Mouse (Mus musculus) neural tube, embryonic 11.5 days (tissue): ENCODE data around the gene S100a1. TPM values are rescaled to one million over a fixed set of nuclear protein-coding genes. Genes with fewer than 3 reads are reported as not detected.

Source experiments
- ATAC-seq: fragments of 200-750 bp; cut with Nextera tagmentation; 2 replicates; pipeline ENCODE4 v1.8.0; 2017; ENCODE audit warnings: moderate number of reproducible peaks, mild to moderate bottlenecking, moderate TSS enrichment, moderate library complexity; ENCODE audit not compliant: insufficient read depth, low FRiP score, low TSS enrichment
- DNase-seq: peaks from one replicate; pipeline ENCODE4 v3.0.0-alpha.2; 2015; ENCODE audit warnings: low spot score
- H3K27ac ChIP-seq: fragments of 300-500 bp; sonication (generic); 2 replicates; pipeline ENCODE4 v1.5.1; 2014; ENCODE audit warnings: low read depth, mild to moderate bottlenecking, low read length
- H3K27me3 ChIP-seq: fragments of 300-500 bp; sonication (generic); 2 replicates; pipeline ENCODE4 v1.6.1; 2014; ENCODE audit warnings: mild to moderate bottlenecking, low read length, mixed read lengths; ENCODE audit not compliant: control insufficient read depth, insufficient read depth
- H3K36me3 ChIP-seq: fragments of 300-500 bp; sonication (generic); 2 replicates; pipeline ENCODE4 v1.6.1; 2014; ENCODE audit warnings: mild to moderate bottlenecking, low read length, moderate library complexity, mixed read lengths; ENCODE audit not compliant: control insufficient read depth, insufficient read depth
- H3K4me1 ChIP-seq: fragments of 300-500 bp; sonication (generic); 2 replicates; pipeline ENCODE4 v1.6.1; 2014; ENCODE audit warnings: low read length, mixed read lengths; ENCODE audit not compliant: control insufficient read depth, insufficient read depth
- H3K4me2 ChIP-seq: fragments of 300-500 bp; sonication (generic); 2 replicates; pipeline ENCODE4 v1.6.1; 2014; ENCODE audit warnings: low read depth, mild to moderate bottlenecking, moderate library complexity
- H3K4me3 ChIP-seq: fragments of 300-500 bp; sonication (generic); 2 replicates; pipeline ENCODE4 v1.5.1; 2014; ENCODE audit warnings: low read depth, low read length
- H3K9ac ChIP-seq: fragments of 300-500 bp; sonication (generic); 2 replicates; pipeline ENCODE4 v1.6.1; 2014; ENCODE audit warnings: mild to moderate bottlenecking, low read length
- H3K9me3 ChIP-seq: fragments of 300-500 bp; sonication (generic); 2 replicates; pipeline ENCODE4 v1.6.1; 2016; ENCODE audit warnings: low read length; ENCODE audit not compliant: control insufficient read depth
- WGBS: fragments of 180-500 bp; shearing (Covaris S2); extraction: QIAGEN DNeasy Blood & Tissue Kit; methylation state at CpG from one replicate; pipeline ENCODE4 v1.1.7; 2014; 5-methylcytosine and 5-hydroxymethylcytosine counted together
- polyA plus RNA-seq: library from polyadenylated mRNA; unstranded; fragments of >200 nt; fragmentation: Nextera tagmentation; extraction: Ambion mirVana; gene quantifications from 2 replicates; pipeline ENCODE4 v1.2.1, GENCODE M21; 2014

The S100a1 gene
- polyA plus RNA-seq, 1 experiment from 2014 or later, result 4.6 TPM

GRCm38 (mm10) chr3:90537141-90537904 is 23.1 kb upstream of the S100a1 start, which contains the start of gene S100a16:
S100a16 (plus strand) TSS chr3:90537254.
- DNase-seq (no peak), ATAC-seq (no peak)
- no peaks in the 10 kb centered on the region for H3K27me3 ChIP-seq
- H3K9ac ChIP-seq, result no peak within 1 kb of the TSS
- H3K9me3 ChIP-seq, result no peaks in the 10 kb centered on the region
- no peak within 1 kb of the TSS for H3K27ac ChIP-seq
- H3K4me2 ChIP-seq, result no peak within 1 kb of the TSS
- no peaks in the 10 kb centered on the region for H3K36me3 ChIP-seq
- no peak within 1 kb of the TSS for H3K4me3 ChIP-seq
- H3K4me1 ChIP-seq, result peaks cover 3% of the 10 kb centered on the region; the same call in 1 of the 2 replicates
- WGBS, result 41% methylated on average over 10 of the region's 10 CpGs

DNA sequence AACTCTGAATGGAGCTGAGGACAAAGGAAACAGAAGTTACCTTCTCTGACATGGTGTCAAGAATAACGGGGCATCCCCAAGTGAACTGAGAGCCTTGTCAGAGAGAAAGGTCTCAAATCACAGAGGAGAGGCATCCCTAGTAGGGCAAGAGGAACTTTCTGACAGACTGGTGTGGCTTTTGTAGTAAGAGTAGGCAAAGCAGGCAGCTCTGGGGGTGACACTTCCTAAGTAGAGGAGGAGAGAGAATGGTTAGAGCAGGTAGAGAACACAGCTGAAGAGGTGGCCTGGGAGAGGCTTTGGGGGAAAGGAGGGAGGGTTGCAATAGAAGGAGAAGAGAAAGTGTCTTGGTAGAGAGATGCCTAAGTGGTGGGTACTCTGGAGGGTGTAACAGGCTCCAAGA is 21.3 kb upstream of the S100a1 start:
- ATAC-seq, result no peak
- Histone ChIP-seq H3K27ac (no peak overlapping the region), H3K4me1 (no peaks in the 10 kb centered on the region), H3K4me2 (no peak overlapping the region), H3K27me3 (no peaks in the 10 kb centered on the region), H3K9ac (no peak overlapping the region), H3K36me3 (no peaks in the 10 kb centered on the region), H3K9me3 (no peaks in the 10 kb centered on the region), H3K4me3 (no peak overlapping the region)
- WGBS, result 82% methylated on average over 1 of the region's 1 CpGs
- no peak for DNase-seq

GRCm38 (mm10) chr3:90531713-90532112 is 17.5 kb upstream of the S100a1 start:
- Histone ChIP-seq H3K4me3 (no peak overlapping the region), H3K4me1 (no peaks in the 10 kb centered on the region), H3K27ac (no peak overlapping the region), H3K27me3 (no peaks in the 10 kb centered on the region), H3K9ac (no peak overlapping the region), H3K4me2 (no peak overlapping the region), H3K36me3 (no peaks in the 10 kb centered on the region), H3K9me3 (no peaks in the 10 kb centered on the region)
- 76% methylated on average over 5 of the region's 5 CpGs for WGBS
- DNase-seq (no peak), ATAC-seq (no peak)

GRCm38 (mm10) chr3:90527291-90527873 is 13.2 kb upstream of the S100a1 start:
- 90% methylated on average over 7 of the region's 7 CpGs for WGBS
- Histone ChIP-seq H3K27ac (no peak overlapping the region), H3K36me3 (no peaks in the 10 kb centered on the region), H3K27me3 (no peaks in the 10 kb centered on the region), H3K4me1 (no peaks in the 10 kb centered on the region), H3K4me3 (no peak overlapping the region), H3K9ac (no peak overlapping the region), H3K4me2 (no peak overlapping the region), H3K9me3 (no peaks in the 10 kb centered on the region)
- DNase-seq (no peak), ATAC-seq (no peak)

DNA sequence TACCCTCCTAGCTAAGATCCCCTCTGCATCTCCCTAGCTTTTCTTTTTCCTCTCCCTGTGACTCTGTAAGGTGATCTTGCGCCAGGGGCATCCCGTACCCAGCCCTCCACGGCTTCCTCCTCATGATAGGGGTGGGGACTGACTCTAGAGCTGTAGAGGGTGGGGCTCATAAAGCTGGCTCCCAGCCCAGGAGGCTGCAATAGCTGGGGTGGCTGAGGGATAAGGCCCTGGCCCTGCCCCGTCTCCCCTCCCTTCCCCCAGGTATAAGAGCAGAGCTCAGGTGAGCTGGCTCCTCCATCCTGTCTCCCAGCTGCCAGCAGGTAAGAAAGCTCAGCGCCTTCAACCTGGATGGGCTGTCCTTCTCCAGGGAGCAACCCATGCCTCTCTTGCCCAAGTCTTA is 12.4 kb upstream of the S100a1 start, which contains the start of gene S100a14:
Gene S100a14 (plus strand): TSS at position 277 of the 400 bp plus-strand sequence.
- H3K9ac ChIP-seq, result no peak within 1 kb of the TSS
- H3K4me1 ChIP-seq, result no peaks in the 10 kb centered on the region
- no peak within 1 kb of the TSS for H3K27ac ChIP-seq
- H3K27me3 ChIP-seq, result no peaks in the 10 kb centered on the region
- H3K4me3 ChIP-seq, result no peak within 1 kb of the TSS
- H3K9me3 ChIP-seq, result no peaks in the 10 kb centered on the region
- 69% methylated on average over 5 of the region's 5 CpGs for WGBS
- no peak for ATAC-seq
- no peak within 1 kb of the TSS for H3K4me2 ChIP-seq
- no peak for DNase-seq
- no peaks in the 10 kb centered on the region for H3K36me3 ChIP-seq

GRCm38 (mm10) chr3:90526076-90526475 is 11.9 kb upstream of the S100a1 start:
- no peak overlapping the region for H3K27ac ChIP-seq
- no peak overlapping the region for H3K4me2 ChIP-seq
- WGBS, result 70% methylated on average over 2 of the region's 2 CpGs
- no peaks in the 10 kb centered on the region for H3K36me3 ChIP-seq
- H3K27me3 ChIP-seq, result no peaks in the 10 kb centered on the region
- no peaks in the 10 kb centered on the region for H3K9me3 ChIP-seq
- no peaks in the 10 kb centered on the region for H3K4me1 ChIP-seq
- DNase-seq (no peak), ATAC-seq (no peak)
- no peak overlapping the region for H3K4me3 ChIP-seq
- no peak overlapping the region for H3K9ac ChIP-seq

- H3K27ac ChIP-seq, result no peak overlapping the region
- DNase-seq (no peak), ATAC-seq (no peak)
- H3K9me3 ChIP-seq, result no peaks in the 10 kb centered on the region
- no peak overlapping the region for H3K4me3 ChIP-seq
- no peaks in the 10 kb centered on the region for H3K27me3 ChIP-seq
- no peaks in the 10 kb centered on the region for H3K36me3 ChIP-seq
- H3K9ac ChIP-seq, result no peak overlapping the region
- H3K4me1 ChIP-seq, result no peaks in the 10 kb centered on the region
- H3K4me2 ChIP-seq, result no peak overlapping the region
- 48% methylated on average over 4 of the region's 4 CpGs for WGBS
These were observed 11.2 kb upstream of the S100a1 start for GRCm38 (mm10) chr3:90525421-90525820.

GRCm38 (mm10) chr3:90517711-90518110 is 3.5 kb upstream of the S100a1 start:
- Histone ChIP-seq H3K27ac (no peak overlapping the region), H3K27me3 (no peaks in the 10 kb centered on the region), H3K9me3 (no peaks in the 10 kb centered on the region), H3K9ac (no peak overlapping the region), H3K36me3 (no peaks in the 10 kb centered on the region), H3K4me2 (no peak overlapping the region), H3K4me1 (peaks cover 2% of the 10 kb centered on the region; the same call in 1 of the 2 replicates), H3K4me3 (no peak overlapping the region)
- 88% methylated on average over 4 of the region's 4 CpGs for WGBS
- ATAC-seq (no peak), DNase-seq (no peak)

GRCm38 (mm10) chr3:90515789-90516188 is 1.6 kb upstream of the S100a1 start:
- Histone ChIP-seq H3K9me3 (no peaks in the 10 kb centered on the region), H3K4me1 (peaks cover 2% of the 10 kb centered on the region; the same call in 1 of the 2 replicates), H3K4me2 (no peak overlapping the region), H3K9ac (no peak overlapping the region), H3K4me3 (no peak overlapping the region), H3K27me3 (no peaks in the 10 kb centered on the region), H3K36me3 (no peaks in the 10 kb centered on the region), H3K27ac (no peak overlapping the region)
- ATAC-seq (no peak), DNase-seq (no peak)
- WGBS, result 89% methylated on average over 4 of the region's 4 CpGs
